ENCODE assay signal across 21 mouse cellular contexts in genomic region chr4:57716735-57717134, GRCm38 (mm10). TPM values are rescaled to one million over a fixed set of nuclear protein-coding genes. Genes with fewer than 3 reads are reported as not detected.
A peak's percentile ranks its signal among the peaks of the same experiment; 100 is the strongest.
DNase-seq lines count a peak whose midpoint lies in the region; ATAC-seq and TF ChIP-seq lines count a peak whose summit lies in the region.
"Had no signal": no experiment of that assay in that cellular context is flagged by ENCODE, and none has a peak within 500 bp of the region (broad histone marks: within the 10 kb centered on the region; RNA-seq: fewer than 3 reads in every experiment).

No protein-coding gene starts in this region.

- H3K27me3 ChIP-seq in hindbrain, embryonic 16.5 days (replicated peaks; ENCODE audit: control insufficient read depth, insufficient read depth, low read length), result no peaks in the 10 kb centered on the region
- 0 out of 2 replicates have a peak, but pooled peaks cover 3% of the 10 kb centered on the region for H3K27me3 ChIP-seq in hindbrain, embryonic 13.5 days
- no peaks in the 10 kb centered on the region for H3K27me3 ChIP-seq in hindbrain, postnatal 0 days (ENCODE audit: insufficient read depth, low read length)
- H3K27me3 ChIP-seq: embryonic facial prominence, embryonic 13.5 days; forebrain, embryonic 13.5 days; liver, embryonic 12.5 days; midbrain, embryonic 12.5 days; stomach, embryonic 15.5 days had no signal

- no peak overlapping the region for H3K4me2 ChIP-seq in hindbrain, embryonic 16.5 days (ENCODE audit: low read length)
- no peak overlapping the region for H3K4me2 ChIP-seq in hindbrain, embryonic 13.5 days
- H3K4me2 ChIP-seq in hindbrain, postnatal 0 days (ENCODE audit: low read depth, low read length), result no peak overlapping the region
- H3K4me2 ChIP-seq: embryonic facial prominence, embryonic 13.5 days; forebrain, embryonic 13.5 days; liver, embryonic 12.5 days; lung, embryonic 14.5 days; midbrain, embryonic 12.5 days; stomach, embryonic 15.5 days had no signal

- H3K9ac ChIP-seq in hindbrain, embryonic 16.5 days (ENCODE audit: low read depth, low read length), result no peak overlapping the region
- no peak overlapping the region for H3K9ac ChIP-seq in hindbrain, embryonic 13.5 days
- H3K9ac ChIP-seq in hindbrain, postnatal 0 days (replicated peaks; ENCODE audit: low read length), result no peak overlapping the region
- H3K9ac ChIP-seq: embryonic facial prominence, embryonic 13.5 days; forebrain, embryonic 13.5 days; liver, embryonic 12.5 days; lung, embryonic 14.5 days; midbrain, embryonic 12.5 days; stomach, embryonic 15.5 days had no signal

- H3K9me3 ChIP-seq in hindbrain, embryonic 16.5 days (ENCODE audit: control insufficient read depth, low read length), result no peaks in the 10 kb centered on the region
- no peaks in the 10 kb centered on the region for H3K9me3 ChIP-seq in hindbrain, embryonic 13.5 days
- no peaks in the 10 kb centered on the region for H3K9me3 ChIP-seq in hindbrain, postnatal 0 days (ENCODE audit: low read length)
- H3K9me3 ChIP-seq: embryonic facial prominence, embryonic 13.5 days; forebrain, embryonic 13.5 days; liver, embryonic 12.5 days; midbrain, embryonic 12.5 days; stomach, embryonic 15.5 days had no signal

- TF ChIP-seq CTCF in brain, embryonic 14.5 days (IDR thresholded peaks at IDR 0.05; ENCODE audit: borderline replicate concordance, extremely low read depth, insufficient read depth, insufficient read length), result no peak
- no peak for TF ChIP-seq CTCF in hindbrain, postnatal 0 days (IDR thresholded peaks at IDR 0.05; ENCODE audit: low read depth)
- TF ChIP-seq CTCF in left cerebral cortex, adult 2 months (IDR thresholded peaks at IDR 0.05), result no peak

- 28% methylated on average over 4 of the region's 4 CpGs for WGBS in hindbrain, embryonic 16.5 days
- WGBS in hindbrain, embryonic 13.5 days, result 26% methylated on average over 4 of the region's 4 CpGs
- WGBS in hindbrain, postnatal 0 days, result 32% methylated on average over 4 of the region's 4 CpGs

- peak; percentile 44; the same call in 1 of the 2 replicates for ATAC-seq in hindbrain, embryonic 16.5 days
- ATAC-seq in hindbrain, embryonic 13.5 days (ENCODE audit: low FRiP score), result no peak
- no peak for ATAC-seq in hindbrain, postnatal 0 days
- ATAC-seq: forebrain, embryonic 13.5 days; liver, embryonic 12.5 days had no signal

- no peak overlapping the region for H3K4me3 ChIP-seq in hindbrain, embryonic 16.5 days (ENCODE audit: low read length)
- no peak overlapping the region for H3K4me3 ChIP-seq in hindbrain, embryonic 13.5 days
- H3K4me3 ChIP-seq in hindbrain, postnatal 0 days (ENCODE audit: low read length), result no peak overlapping the region
- H3K4me3 ChIP-seq in left cerebral cortex, adult 2 months, result no peak overlapping the region
- H3K4me3 ChIP-seq: embryonic facial prominence, embryonic 13.5 days; forebrain, embryonic 13.5 days; gastrocnemius, adult 2 months; liver, embryonic 12.5 days; midbrain, embryonic 12.5 days; stomach, embryonic 15.5 days had no signal

- peaks cover 2% of the 10 kb centered on the region for H3K4me1 ChIP-seq in hindbrain, embryonic 16.5 days (ENCODE audit: control insufficient read depth, insufficient read depth, low read depth, low read length)
- H3K4me1 ChIP-seq in hindbrain, embryonic 13.5 days (replicated peaks), result peaks cover 5% of the 10 kb centered on the region
- no peaks in the 10 kb centered on the region for H3K4me1 ChIP-seq in hindbrain, postnatal 0 days (ENCODE audit: insufficient read depth, low read length)
- H3K4me1 ChIP-seq: liver, embryonic 12.5 days; stomach, embryonic 15.5 days had no signal

- DNase-seq in brain, adult 2 months (ENCODE audit: low read depth, low spot score), result peak; percentile 44
- peak; percentile 53 for DNase-seq in brain, embryonic 14.5 days (ENCODE audit: low read depth)
- DNase-seq in hindbrain, postnatal 0 days (ENCODE audit: low spot score), result peak; percentile 14
- no peak for DNase-seq in ovary, adult 18-20 months (ENCODE audit: low spot score)
- no peak for DNase-seq in left cerebral cortex, adult 2 months (ENCODE audit: extremely low spot score in 1 of 2, low spot score in 2 of 2)
- DNase-seq: cerebellum, adult 9-11 months; gastrocnemius, adult 2 months; heart, postnatal 4 days; kidney, adult 11 months; kidney, postnatal 14 days; lung, embryonic 14.5 days; lung, postnatal 4 days; right cerebral cortex, postnatal 14 days had no signal

- no peak for TF ChIP-seq POLR2A in brain, embryonic 14.5 days (IDR thresholded peaks at IDR 0.05; ENCODE audit: borderline replicate concordance, extremely low read depth, insufficient read depth, insufficient read length, poor library complexity, severe bottlenecking)

- no peaks in the 10 kb centered on the region for H3K36me3 ChIP-seq in hindbrain, embryonic 16.5 days (ENCODE audit: control insufficient read depth, insufficient read depth, low read length)
- H3K36me3 ChIP-seq in hindbrain, embryonic 13.5 days, result no peaks in the 10 kb centered on the region
- H3K36me3 ChIP-seq in hindbrain, postnatal 0 days (ENCODE audit: insufficient read depth, low read length), result no peaks in the 10 kb centered on the region
- H3K36me3 ChIP-seq: liver, embryonic 12.5 days; midbrain, embryonic 12.5 days; stomach, embryonic 15.5 days had no signal

- intact Hi-C loops in left cerebral cortex, adult 2 months (cut with DNase I), result no loop called here

- H3K27ac ChIP-seq in hindbrain, embryonic 16.5 days (ENCODE audit: low read depth, low read length), result no peak overlapping the region
- no peak overlapping the region for H3K27ac ChIP-seq in hindbrain, embryonic 13.5 days
- H3K27ac ChIP-seq in hindbrain, postnatal 0 days, result no peak overlapping the region
- H3K27ac ChIP-seq in left cerebral cortex, adult 2 months, result no peak overlapping the region
- H3K27ac ChIP-seq: embryonic facial prominence, embryonic 13.5 days; forebrain, embryonic 13.5 days; gastrocnemius, adult 2 months; liver, embryonic 12.5 days; midbrain, embryonic 12.5 days; stomach, embryonic 15.5 days had no signal

RNA-seq across cellular contexts. Expression of gene Akap2, which starts 0.7 kb away (rescaled TPM):
- polyA plus RNA-seq in hindbrain, embryonic 16.5 days (2015; fragmentation: Nextera tagmentation; extraction: Ambion mirVana), result 11.4 and 13.2 TPM in 2 replicates
- 17.0 and 17.7 TPM in 2 replicates for polyA plus RNA-seq in hindbrain, embryonic 13.5 days (2015; fragmentation: Nextera tagmentation; extraction: Ambion mirVana)
- polyA plus RNA-seq in brain, embryonic 14.5 days (2012; rRNA removed), result 9.2 and 14.5 TPM in 2 replicates
- total RNA-seq in hindbrain, postnatal 0 days (2014; rRNA removed), result 19.3 and 37.7 TPM in 2 replicates
- polyA plus RNA-seq in hindbrain, postnatal 0 days (2015; fragmentation: Nextera tagmentation; extraction: Ambion mirVana), result 11.5 and 13.4 TPM in 2 replicates
- total RNA-seq in left cerebral cortex, adult 2 months (2021), result 10 to 100 TPM; 41.5 to 44.8 TPM
- total RNA-seq: granulocyte monocyte progenitor cell, adult 5-6 weeks had no signal

Comparison
In these comparisons a context has a peak if more than half of its experiments do, and no peak if none do; other contexts are left out.
1. DNase-seq: peak in brain, adult 2 months (single experiment), brain, embryonic 14.5 days (single experiment) and hindbrain, postnatal 0 days (single experiment); none in ovary, adult 18-20 months (single experiment) and left cerebral cortex, adult 2 months (0 of 2).